In genomic region chr6:23048836-23049235, GRCm38 (mm10) we compare ENCODE assay signal across 16 mouse cellular contexts.
"Had no signal": no experiment of that assay in that cellular context is flagged by ENCODE, and none has a peak within 500 bp of the region (broad histone marks: within the 10 kb centered on the region; RNA-seq: fewer than 3 reads in every experiment).

No protein-coding gene starts in this region.

- H3K4me2 ChIP-seq: neural tube, embryonic 13.5 days; neural tube, embryonic 15.5 days; stomach, embryonic 15.5 days had no signal

- H3K36me3 ChIP-seq: stomach, embryonic 15.5 days had no signal

- H3K9ac ChIP-seq: neural tube, embryonic 13.5 days; neural tube, embryonic 15.5 days; stomach, embryonic 15.5 days had no signal

- H3K27me3 ChIP-seq: neural tube, embryonic 13.5 days; neural tube, embryonic 15.5 days; stomach, embryonic 15.5 days had no signal

- H3K9me3 ChIP-seq: neural tube, embryonic 13.5 days; neural tube, embryonic 15.5 days; stomach, embryonic 15.5 days had no signal

- H3K27ac ChIP-seq: neural tube, embryonic 13.5 days; neural tube, embryonic 15.5 days; stomach, embryonic 15.5 days; stomach, postnatal 0 days had no signal

- H3K4me3 ChIP-seq: neural tube, embryonic 13.5 days; neural tube, embryonic 15.5 days; stomach, embryonic 15.5 days had no signal

- DNase-seq: retina, postnatal 1 day; right cerebral cortex, adult 18-20 months; right cerebral cortex, postnatal 14 days; right cerebral cortex, postnatal 25 days; right cerebral cortex, postnatal 4 days; spleen, adult 18-20 months; thymus, adult 18-20 months; thymus, adult 2 months; thymus, postnatal 14 days; thymus, postnatal 25 days; thymus, postnatal 36 days; thymus, postnatal 4 days had no signal

- H3K4me1 ChIP-seq: neural tube, embryonic 13.5 days; neural tube, embryonic 15.5 days; stomach, embryonic 15.5 days had no signal
